ENCODE assay signal across 8 mouse cellular contexts in the genomic region with DNA sequence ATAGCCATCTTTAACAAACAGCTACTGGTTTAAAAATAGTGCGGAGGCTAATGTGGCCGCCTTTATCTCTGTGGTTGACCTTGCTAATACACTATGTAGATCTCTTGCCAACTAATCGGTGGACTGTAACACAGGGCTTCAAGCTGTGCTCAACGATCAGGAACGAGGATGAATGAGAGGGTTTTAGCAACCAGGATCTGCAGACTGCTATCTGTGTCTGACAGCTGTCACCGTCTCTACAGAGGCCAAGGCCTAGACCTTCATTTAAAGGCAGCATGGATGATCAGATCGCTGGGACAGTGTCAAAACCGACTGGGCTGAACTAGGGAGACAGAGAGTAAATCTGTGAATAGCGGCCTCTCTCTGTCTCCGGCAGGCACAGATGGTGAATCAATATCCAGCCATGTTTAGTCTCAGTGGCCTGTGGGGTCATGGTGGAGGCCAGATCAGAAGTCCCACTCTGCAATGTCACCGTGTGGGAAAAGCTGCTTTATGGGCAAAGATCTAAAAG.
DNase-seq lines count a peak whose midpoint lies in the region; ATAC-seq and TF ChIP-seq lines count a peak whose summit lies in the region.

No protein-coding gene starts in this region.

- H3K4me2 ChIP-seq in hindbrain, embryonic 11.5 days (replicated peaks; ENCODE audit: low read depth, low read length) = no peak overlapping the region
- no peak overlapping the region for H3K4me2 ChIP-seq in hindbrain, embryonic 13.5 days

- TF ChIP-seq POLR2A in cerebellum, adult 2 months (IDR thresholded peaks at IDR 0.05; ENCODE audit: borderline replicate concordance, insufficient read depth, low read length) = no peak

- H3K36me3 ChIP-seq in hindbrain, embryonic 10.5 days = no peaks in the 10 kb centered on the region
- H3K36me3 ChIP-seq in hindbrain, embryonic 11.5 days (ENCODE audit: control insufficient read depth, insufficient read depth, low read length) = no peaks in the 10 kb centered on the region
- no peaks in the 10 kb centered on the region for H3K36me3 ChIP-seq in hindbrain, embryonic 13.5 days

- no peaks in the 10 kb centered on the region for H3K9me3 ChIP-seq in hindbrain, embryonic 10.5 days
- H3K9me3 ChIP-seq in hindbrain, embryonic 11.5 days (ENCODE audit: control insufficient read depth, low read length) = no peaks in the 10 kb centered on the region
- no peaks in the 10 kb centered on the region for H3K9me3 ChIP-seq in hindbrain, embryonic 13.5 days

- H3K27me3 ChIP-seq in hindbrain, embryonic 10.5 days (ENCODE audit: insufficient read depth, poor library complexity, severe bottlenecking) = peaks cover 85% of the 10 kb centered on the region
- H3K27me3 ChIP-seq in hindbrain, embryonic 11.5 days (ENCODE audit: control insufficient read depth, insufficient read depth, low read length) = peaks cover 23% of the 10 kb centered on the region
- H3K27me3 ChIP-seq in cerebellum, adult 2 months (ENCODE audit: control insufficient read depth, insufficient read depth, low read length) = no peaks in the 10 kb centered on the region
- no peaks in the 10 kb centered on the region for H3K27me3 ChIP-seq in hindbrain, embryonic 13.5 days

- H3K4me1 ChIP-seq in hindbrain, embryonic 10.5 days (replicated peaks) = peaks cover 62% of the 10 kb centered on the region
- peaks cover 13% of the 10 kb centered on the region for H3K4me1 ChIP-seq in hindbrain, embryonic 11.5 days (replicated peaks; ENCODE audit: control insufficient read depth, insufficient read depth, low read length)
- H3K4me1 ChIP-seq in cerebellum, adult 2 months (ENCODE audit: control insufficient read depth, insufficient read depth, low read length) = peaks cover 16% of the 10 kb centered on the region
- H3K4me1 ChIP-seq in hindbrain, embryonic 13.5 days (replicated peaks) = peaks cover 61% of the 10 kb centered on the region

- peak overlapping the region; percentile 50; the same call in 1 of the 2 replicates for H3K27ac ChIP-seq in hindbrain, embryonic 10.5 days
- no peak overlapping the region for H3K27ac ChIP-seq in hindbrain, embryonic 11.5 days (ENCODE audit: low read depth, low read length)
- H3K27ac ChIP-seq in cerebellum, adult 2 months (ENCODE audit: insufficient read depth, low read length) = no peak overlapping the region
- H3K27ac ChIP-seq in hindbrain, embryonic 13.5 days = peak overlapping the region; percentile 36; the same call in 1 of the 2 replicates

- TF ChIP-seq CTCF in cerebellum, adult 2 months (IDR thresholded peaks at IDR 0.05; ENCODE audit: borderline replicate concordance, insufficient read depth, low read depth, low read length) = no peak

- DNase-seq in hindbrain, embryonic 10.5 days (ENCODE audit: low spot score) = peak; percentile 33
- DNase-seq in hindbrain, embryonic 11.5 days (ENCODE audit: low spot score) = no peak
- DNase-seq in cerebellum, adult 2 months = peak; percentile 68 to 69
- no peak for DNase-seq in right cerebral cortex, adult 2 months (ENCODE audit: low spot score in 2 of 2)
- DNase-seq in yolk sac, embryonic 10.5 days (ENCODE audit: low spot score) = no peak
- DNase-seq in left cerebral cortex, adult 8-10 months (ENCODE audit: low spot score in 2 of 2) = no peak

- WGBS in hindbrain, embryonic 10.5 days = 35% methylated on average over 11 of the region's 11 CpGs
- WGBS in hindbrain, embryonic 11.5 days = 37% methylated on average over 11 of the region's 11 CpGs
- 15% methylated on average over 11 of the region's 11 CpGs for WGBS in cerebellum, adult 2 months
- WGBS in hindbrain, embryonic 13.5 days = 27% methylated on average over 11 of the region's 11 CpGs

- no peak overlapping the region for H3K4me3 ChIP-seq in hindbrain, embryonic 10.5 days
- H3K4me3 ChIP-seq in hindbrain, embryonic 11.5 days (ENCODE audit: low read depth, low read length) = no peak overlapping the region
- H3K4me3 ChIP-seq in cerebellum, adult 2 months (replicated peaks; ENCODE audit: insufficient read depth, low read depth, low read length) = no peak overlapping the region
- no peak overlapping the region for H3K4me3 ChIP-seq in hindbrain, embryonic 13.5 days

- H3K9ac ChIP-seq in hindbrain, embryonic 11.5 days (ENCODE audit: low read depth, low read length) = no peak overlapping the region
- H3K9ac ChIP-seq in hindbrain, embryonic 13.5 days = no peak overlapping the region

- no peak for ATAC-seq in hindbrain, embryonic 11.5 days (ENCODE audit: low FRiP score)
- ATAC-seq in hindbrain, embryonic 13.5 days (ENCODE audit: low FRiP score) = no peak
- peak; percentile 91 for ATAC-seq in megakaryocyte progenitor cell, adult 5-6 weeks (replicated peaks; ENCODE audit: poor library complexity)

Comparison
In these comparisons a context has a peak if more than half of its experiments do, and no peak if none do; other contexts are left out.
1. DNase-seq: peak in hindbrain, embryonic 10.5 days (single experiment) and cerebellum, adult 2 months (2 of 2); none in hindbrain, embryonic 11.5 days (single experiment), right cerebral cortex, adult 2 months (0 of 2), yolk sac, embryonic 10.5 days (single experiment) and left cerebral cortex, adult 8-10 months (0 of 2).
2. H3K27ac ChIP-seq: peak in hindbrain, embryonic 10.5 days (single experiment) and hindbrain, embryonic 13.5 days (single experiment); none in hindbrain, embryonic 11.5 days (single experiment) and cerebellum, adult 2 months (single experiment).